ENCODE assay signal across 14 mouse cellular contexts in the genomic region with DNA sequence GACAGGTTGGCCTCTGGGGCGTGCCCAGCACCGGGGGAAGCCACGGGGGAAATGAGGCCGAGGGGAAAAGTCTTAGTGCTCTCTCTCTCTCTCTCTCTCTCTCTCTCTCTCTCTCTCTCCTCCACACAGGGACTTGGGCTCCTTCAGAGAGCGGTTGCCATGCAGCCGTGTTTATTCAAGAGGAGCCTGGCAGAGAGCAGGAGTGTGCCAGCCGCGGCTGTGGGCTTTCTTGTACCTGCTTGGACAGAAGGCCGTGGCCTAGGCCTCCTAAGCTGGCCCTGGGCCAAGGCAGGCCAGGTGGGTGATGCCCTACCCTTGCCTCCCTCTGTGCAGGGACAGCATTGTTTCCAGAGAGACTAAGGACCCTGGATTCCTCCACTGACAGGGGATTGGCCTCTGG. TPM values are rescaled to one million over a fixed set of nuclear protein-coding genes. Genes with fewer than 3 reads are reported as not detected.
DNase-seq lines count a peak whose midpoint lies in the region; ATAC-seq and TF ChIP-seq lines count a peak whose summit lies in the region.
"Had no signal": no experiment of that assay in that cellular context is flagged by ENCODE, and none has a peak within 500 bp of the region (broad histone marks: within the 10 kb centered on the region; RNA-seq: fewer than 3 reads in every experiment).

Gene Togaram2 (plus strand): TSS at position 170 of the 400 bp plus-strand sequence.

- H3K4me1 ChIP-seq in forebrain, embryonic 13.5 days: peaks cover 15% of the 10 kb centered on the region
- H3K4me1 ChIP-seq in forebrain, embryonic 15.5 days: peaks cover 13% of the 10 kb centered on the region
- no peaks in the 10 kb centered on the region for H3K4me1 ChIP-seq in limb, embryonic 13.5 days
- H3K4me1 ChIP-seq in limb, embryonic 10.5 days: no peaks in the 10 kb centered on the region; the same call in 1 of the 2 replicates
- H3K4me1 ChIP-seq in embryonic facial prominence, embryonic 14.5 days (ENCODE audit: control insufficient read depth, insufficient read depth, low read length): no peaks in the 10 kb centered on the region
- 0 out of 2 replicates have a peak, but pooled peaks cover 5% of the 10 kb centered on the region for H3K4me1 ChIP-seq in lung, postnatal 0 days (ENCODE audit: insufficient read depth, low read depth, low read length)

- WGBS in forebrain, embryonic 13.5 days: 45% methylated on average over 9 of the region's 9 CpGs
- 30% methylated on average over 9 of the region's 9 CpGs for WGBS in forebrain, embryonic 15.5 days
- WGBS in limb, embryonic 13.5 days: 68% methylated on average over 9 of the region's 9 CpGs
- WGBS in limb, embryonic 10.5 days: 74% methylated on average over 9 of the region's 9 CpGs
- 59% methylated on average over 9 of the region's 9 CpGs for WGBS in embryonic facial prominence, embryonic 14.5 days
- 49% methylated on average over 9 of the region's 9 CpGs for WGBS in lung, postnatal 0 days

- no peak within 1 kb of the TSS for H3K4me2 ChIP-seq in forebrain, embryonic 13.5 days
- H3K4me2 ChIP-seq in forebrain, embryonic 15.5 days (replicated peaks): no peak within 1 kb of the TSS
- H3K4me2 ChIP-seq in limb, embryonic 13.5 days (replicated peaks): no peak within 1 kb of the TSS
- no peak within 1 kb of the TSS for H3K4me2 ChIP-seq in embryonic facial prominence, embryonic 14.5 days (ENCODE audit: low read depth, low read length)
- H3K4me2 ChIP-seq in lung, postnatal 0 days (replicated peaks; ENCODE audit: low read depth, low read length): 0 out of 2 replicates have a peak within 1 kb of the TSS, but pooled peaks have one; percentile 11
- H3K4me2 ChIP-seq: heart, embryonic 11.5 days had no signal

- no peaks in the 10 kb centered on the region for H3K36me3 ChIP-seq in forebrain, embryonic 13.5 days (ENCODE audit: poor library complexity, severe bottlenecking)
- no peaks in the 10 kb centered on the region for H3K36me3 ChIP-seq in forebrain, embryonic 15.5 days
- H3K36me3 ChIP-seq in limb, embryonic 13.5 days: no peaks in the 10 kb centered on the region
- no peaks in the 10 kb centered on the region for H3K36me3 ChIP-seq in limb, embryonic 10.5 days
- H3K36me3 ChIP-seq in embryonic facial prominence, embryonic 14.5 days (ENCODE audit: control insufficient read depth, insufficient read depth, low read length): no peaks in the 10 kb centered on the region
- no peaks in the 10 kb centered on the region for H3K36me3 ChIP-seq in lung, postnatal 0 days (ENCODE audit: insufficient read depth, low read length)
- H3K36me3 ChIP-seq: midbrain, embryonic 10.5 days had no signal

- H3K4me3 ChIP-seq in forebrain, embryonic 13.5 days: no peak within 1 kb of the TSS
- no peak within 1 kb of the TSS for H3K4me3 ChIP-seq in forebrain, embryonic 15.5 days
- H3K4me3 ChIP-seq in limb, embryonic 13.5 days: no peak within 1 kb of the TSS
- no peak within 1 kb of the TSS for H3K4me3 ChIP-seq in limb, embryonic 10.5 days
- no peak within 1 kb of the TSS for H3K4me3 ChIP-seq in embryonic facial prominence, embryonic 14.5 days (ENCODE audit: low read depth, low read length)
- no peak within 1 kb of the TSS for H3K4me3 ChIP-seq in lung, postnatal 0 days (ENCODE audit: low read depth, low read length)
- H3K4me3 ChIP-seq: midbrain, embryonic 10.5 days had no signal

- no peaks in the 10 kb centered on the region; the same call in 1 of the 2 replicates for H3K9me3 ChIP-seq in forebrain, embryonic 13.5 days (replicated peaks)
- no peaks in the 10 kb centered on the region for H3K9me3 ChIP-seq in forebrain, embryonic 15.5 days
- 0 out of 2 replicates have a peak, but pooled peaks cover 4% of the 10 kb centered on the region for H3K9me3 ChIP-seq in limb, embryonic 13.5 days
- H3K9me3 ChIP-seq in limb, embryonic 10.5 days (replicated peaks): no peaks in the 10 kb centered on the region
- no peaks in the 10 kb centered on the region for H3K9me3 ChIP-seq in embryonic facial prominence, embryonic 14.5 days (ENCODE audit: control insufficient read depth, low read length)
- H3K9me3 ChIP-seq in lung, postnatal 0 days (ENCODE audit: low read length): no peaks in the 10 kb centered on the region
- H3K9me3 ChIP-seq: midbrain, embryonic 10.5 days had no signal

- no peak within 1 kb of the TSS for H3K27ac ChIP-seq in forebrain, embryonic 13.5 days
- no peak within 1 kb of the TSS for H3K27ac ChIP-seq in forebrain, embryonic 15.5 days (replicated peaks)
- H3K27ac ChIP-seq in limb, embryonic 13.5 days: no peak within 1 kb of the TSS
- no peak within 1 kb of the TSS for H3K27ac ChIP-seq in limb, embryonic 10.5 days
- H3K27ac ChIP-seq in embryonic facial prominence, embryonic 14.5 days (replicated peaks; ENCODE audit: low read depth, low read length): no peak within 1 kb of the TSS
- H3K27ac ChIP-seq in lung, postnatal 0 days (ENCODE audit: low read length): no peak within 1 kb of the TSS
- H3K27ac ChIP-seq: midbrain, embryonic 10.5 days had no signal

- no peak for TF ChIP-seq CTCF in lung, postnatal 0 days (IDR thresholded peaks at IDR 0.05)

- no peak for TF ChIP-seq EP300 in lung, postnatal 0 days (IDR thresholded peaks at IDR 0.05)

- no peaks in the 10 kb centered on the region for H3K27me3 ChIP-seq in forebrain, embryonic 13.5 days
- H3K27me3 ChIP-seq in forebrain, embryonic 15.5 days: no peaks in the 10 kb centered on the region
- H3K27me3 ChIP-seq in limb, embryonic 13.5 days: no peaks in the 10 kb centered on the region
- H3K27me3 ChIP-seq in limb, embryonic 10.5 days (ENCODE audit: low read depth, poor library complexity, severe bottlenecking): no peaks in the 10 kb centered on the region
- no peaks in the 10 kb centered on the region for H3K27me3 ChIP-seq in embryonic facial prominence, embryonic 14.5 days (replicated peaks; ENCODE audit: control insufficient read depth, insufficient read depth, low read length)
- no peaks in the 10 kb centered on the region for H3K27me3 ChIP-seq in lung, postnatal 0 days (replicated peaks; ENCODE audit: insufficient read depth, low read length)

- no peak within 1 kb of the TSS for H3K9ac ChIP-seq in forebrain, embryonic 13.5 days
- no peak within 1 kb of the TSS for H3K9ac ChIP-seq in forebrain, embryonic 15.5 days (replicated peaks)
- peak within 1 kb of the TSS; percentile 19; the same call in 1 of the 2 replicates for H3K9ac ChIP-seq in limb, embryonic 13.5 days
- H3K9ac ChIP-seq in embryonic facial prominence, embryonic 14.5 days (ENCODE audit: low read depth, low read length): no peak within 1 kb of the TSS
- no peak within 1 kb of the TSS for H3K9ac ChIP-seq in lung, postnatal 0 days (replicated peaks; ENCODE audit: low read depth)

- DNase-seq in limb, embryonic 10.5 days (ENCODE audit: low spot score): no peak
- DNase-seq in embryonic facial prominence, embryonic 14.5 days (ENCODE audit: low spot score): no peak
- peak; percentile 67 for DNase-seq in lung, postnatal 0 days (ENCODE audit: low spot score)
- DNase-seq in urinary bladder, postnatal 14 days (ENCODE audit: low spot score): no peak
- no peak for DNase-seq in adipocyte (ENCODE audit: low spot score)
- DNase-seq: cerebellum, adult 8-10 months; kidney, postnatal 36 days; spleen, adult 18-20 months had no signal

- ATAC-seq in forebrain, embryonic 13.5 days: 0 out of 2 replicates have a peak, but pooled peaks have one; percentile 11
- ATAC-seq in forebrain, embryonic 15.5 days (replicated peaks): no peak; the same call in 1 of the 2 replicates
- no peak for ATAC-seq in limb, embryonic 13.5 days (ENCODE audit: low FRiP score, low read depth)
- peak; percentile 27; the same call in 1 of the 2 replicates for ATAC-seq in embryonic facial prominence, embryonic 14.5 days (ENCODE audit: low read depth)
- ATAC-seq in lung, postnatal 0 days: peak; percentile 86

RNA-seq across cellular contexts. Expression of gene Togaram2, which starts in this region (rescaled TPM):
- 0.22 and 0.52 TPM in 2 replicates for polyA plus RNA-seq in forebrain, embryonic 13.5 days (2015; fragmentation: Nextera tagmentation; extraction: Ambion mirVana)
- polyA plus RNA-seq in forebrain, embryonic 15.5 days (2015; fragmentation: Nextera tagmentation; extraction: Ambion mirVana): 0.36 and 0.79 TPM in 2 replicates
- 0.06 TPM in 1 of 2 replicates, not detected in the other for polyA plus RNA-seq in limb, embryonic 13.5 days (2015; fragmentation: Nextera tagmentation; extraction: Ambion mirVana)
- not detected in 2 replicates for polyA plus RNA-seq in limb, embryonic 10.5 days (2016; fragmentation: Nextera tagmentation; extraction: Ambion mirVana)
- polyA plus RNA-seq in embryonic facial prominence, embryonic 14.5 days (2014; fragmentation: Nextera tagmentation; extraction: Ambion mirVana): 0.62 and 0.93 TPM in 2 replicates
- 6.3 and 9.1 TPM in 2 replicates for polyA plus RNA-seq in lung, postnatal 0 days (2015; fragmentation: Nextera tagmentation; extraction: Ambion mirVana)
- polyA plus RNA-seq: liver, adult 2 months; midbrain, embryonic 10.5 days had no signal

Comparison
In these comparisons a context has a peak if more than half of its experiments do, and no peak if none do; other contexts are left out.
1. Peak in ATAC-seq in forebrain, embryonic 13.5 days; RNA of the gene not detected or under 1 TPM.
2. Peak in ATAC-seq in embryonic facial prominence, embryonic 14.5 days; RNA of the gene not detected or under 1 TPM.